Mouse (Mus musculus) embryonic facial prominence, embryonic 14.5 days (tissue): ENCODE measurements at regions not wholly inside any gene's neighbourhood (a gene's known extent, or its start where the extent isn't known, plus 50 kb on each side); places are given as distances from the start of the nearest gene placed in this dataset.

Experiments
- ATAC-seq: fragments of 200-750 bp; cut with Nextera tagmentation; 2 replicates; pipeline ENCODE4 v1.8.0; 2017; ENCODE audit warnings: low read depth, moderate number of reproducible peaks, moderate TSS enrichment
- DNase-seq: peaks from one replicate; pipeline ENCODE4 v3.0.0-alpha.2; 2015; ENCODE audit warnings: low spot score
- H3K27ac ChIP-seq: fragments of 300-500 bp; sonication (generic); replicated peaks from 2 replicates; pipeline ENCODE4 v1.5.1; 2014; ENCODE audit warnings: low read depth, mild to moderate bottlenecking, low read length, moderate library complexity
- H3K27me3 ChIP-seq: fragments of 300-500 bp; sonication (generic); replicated peaks from 2 replicates; pipeline ENCODE4 v1.6.1; 2014; ENCODE audit warnings: low read length; ENCODE audit not compliant: control insufficient read depth, insufficient read depth
- H3K36me3 ChIP-seq: fragments of 300-500 bp; sonication (generic); 2 replicates; pipeline ENCODE4 v1.6.1; 2014; ENCODE audit warnings: low read length, mixed read lengths; ENCODE audit not compliant: control insufficient read depth, insufficient read depth
- H3K4me1 ChIP-seq: fragments of 300-500 bp; sonication (generic); 2 replicates; pipeline ENCODE4 v1.6.1; 2014; ENCODE audit warnings: antibody characterized with exemption, low read length; ENCODE audit not compliant: control insufficient read depth, insufficient read depth
- H3K4me2 ChIP-seq: fragments of 300-500 bp; sonication (generic); 2 replicates; pipeline ENCODE4 v1.6.1; 2014; ENCODE audit warnings: low read depth, mild to moderate bottlenecking, low read length, moderate library complexity, mixed read lengths
- H3K4me3 ChIP-seq: fragments of 300-500 bp; sonication (generic); 2 replicates; pipeline ENCODE4 v1.5.1; 2014; ENCODE audit warnings: low read depth, mild to moderate bottlenecking, low read length
- H3K9ac ChIP-seq: fragments of 300-500 bp; sonication (generic); 2 replicates; pipeline ENCODE4 v1.6.1; 2014; ENCODE audit warnings: low read depth, mild to moderate bottlenecking, low read length, moderate library complexity, mixed read lengths
- H3K9me3 ChIP-seq: fragments of 300-500 bp; sonication (generic); 2 replicates; pipeline ENCODE4 v1.6.1; 2016; ENCODE audit warnings: low read length; ENCODE audit not compliant: control insufficient read depth
- WGBS: fragments of 180-500 bp; shearing (Covaris S2); extraction: QIAGEN DNeasy Blood & Tissue Kit; methylation state at CpG from one replicate; pipeline ENCODE4 v1.1.7; 2014; 5-methylcytosine and 5-hydroxymethylcytosine counted together

GRCm38 (mm10) chr16:52861263-52861662, 407.4 kb upstream of the Alcam start:
- no peak overlapping the region for H3K4me3 ChIP-seq
- H3K4me1 ChIP-seq: no peaks in the 10 kb centered on the region
- H3K4me2 ChIP-seq: no peak overlapping the region
- H3K27me3 ChIP-seq: no peaks in the 10 kb centered on the region
- H3K36me3 ChIP-seq: no peaks in the 10 kb centered on the region
- no peak for ATAC-seq
- H3K9ac ChIP-seq: no peak overlapping the region
- 77% methylated on average over 6 of the region's 6 CpGs for WGBS
- no peak for DNase-seq
- H3K9me3 ChIP-seq: no peaks in the 10 kb centered on the region
- H3K27ac ChIP-seq: no peak overlapping the region

DNA sequence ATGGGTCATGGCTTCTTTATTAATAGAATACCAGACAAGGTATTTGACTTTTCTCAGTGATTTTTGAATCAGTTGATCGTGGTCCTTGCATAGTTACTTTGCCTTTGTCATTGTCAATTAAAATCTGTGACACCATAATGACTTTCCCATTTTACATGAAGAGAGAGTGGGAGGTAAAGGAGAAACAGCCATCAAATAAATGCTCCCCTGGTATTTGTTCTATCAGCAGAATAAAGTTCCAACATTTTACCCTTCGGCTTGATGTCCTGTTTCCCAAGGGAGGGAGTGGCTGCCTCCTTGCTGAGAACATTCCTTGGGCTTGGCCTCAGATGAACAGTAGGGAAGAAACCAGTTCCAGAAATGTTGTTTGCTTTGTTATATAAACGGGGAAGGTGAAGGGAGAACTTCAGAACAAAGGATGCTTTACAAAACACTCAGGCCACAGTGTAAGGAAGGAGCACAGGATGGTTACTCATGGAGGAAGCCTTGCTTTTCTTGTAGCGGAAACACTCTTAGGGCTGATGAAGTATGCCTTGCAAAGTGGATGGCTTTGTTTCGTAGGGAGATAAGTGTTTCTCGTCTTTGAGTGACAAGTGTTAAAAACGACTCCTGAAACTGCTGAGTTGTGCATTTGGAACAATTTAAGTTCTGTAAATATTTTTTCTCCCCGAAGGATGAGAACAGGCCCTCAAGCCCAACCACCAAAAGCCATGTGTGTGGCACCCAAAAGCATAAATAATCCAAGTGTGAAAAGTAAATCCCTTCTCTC, 404.8 kb upstream of the Alcam start:
- Histone ChIP-seq H3K9ac (no peak overlapping the region), H3K4me1 (no peaks in the 10 kb centered on the region), H3K9me3 (no peaks in the 10 kb centered on the region), H3K27ac (no peak overlapping the region), H3K36me3 (no peaks in the 10 kb centered on the region), H3K4me3 (no peak overlapping the region), H3K4me2 (no peak overlapping the region), H3K27me3 (no peaks in the 10 kb centered on the region)
- WGBS: 40% methylated on average over 8 of the region's 8 CpGs
- ATAC-seq (no peak), DNase-seq (peak; percentile 26)

DNA sequence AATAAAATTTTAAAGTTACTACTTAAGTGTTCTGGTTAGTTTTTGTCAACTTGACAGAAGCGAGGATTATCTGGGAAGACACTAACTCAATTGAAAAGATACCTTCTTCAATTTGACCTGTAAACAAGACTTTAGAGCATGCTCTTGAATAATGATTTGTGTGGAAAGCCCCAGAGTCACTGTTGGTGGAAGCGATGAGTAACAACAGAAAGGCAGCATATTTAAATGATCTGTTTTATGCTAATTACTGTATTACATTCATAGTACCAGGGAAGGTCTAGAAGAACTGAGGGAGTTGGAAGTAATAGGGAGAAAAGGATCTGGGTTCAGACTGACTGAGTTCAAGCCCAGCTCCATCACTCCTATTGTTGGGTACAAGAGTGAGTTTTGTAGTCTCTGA, 397.3 kb upstream of the Alcam start:
- WGBS: 94% methylated on average over 2 of the region's 2 CpGs
- DNase-seq (no peak), ATAC-seq (no peak)
- H3K36me3 ChIP-seq: no peaks in the 10 kb centered on the region
- H3K9me3 ChIP-seq: no peaks in the 10 kb centered on the region
- H3K27ac ChIP-seq: no peak overlapping the region
- no peak overlapping the region for H3K4me2 ChIP-seq
- no peaks in the 10 kb centered on the region for H3K27me3 ChIP-seq
- H3K4me3 ChIP-seq: no peak overlapping the region
- no peaks in the 10 kb centered on the region for H3K4me1 ChIP-seq
- H3K9ac ChIP-seq: no peak overlapping the region

- no peaks in the 10 kb centered on the region for H3K9me3 ChIP-seq
- DNase-seq: peak; percentile 23
Measured at GRCm38 (mm10) chr16:52818976-52819375, 365.1 kb upstream of the Alcam start.

GRCm38 (mm10) chr16:52811219-52811618, 357.3 kb upstream of the Alcam start:
- Histone ChIP-seq H3K4me1 (no peaks in the 10 kb centered on the region), H3K4me2 (no peak overlapping the region), H3K27me3 (no peaks in the 10 kb centered on the region), H3K9ac (no peak overlapping the region), H3K9me3 (no peaks in the 10 kb centered on the region), H3K27ac (no peak overlapping the region), H3K36me3 (no peaks in the 10 kb centered on the region), H3K4me3 (no peak overlapping the region)
- DNase-seq: peak; percentile 22
- ATAC-seq: no peak
- WGBS: 21% methylated on average over 3 of the region's 3 CpGs

More at GRCm38 (mm10) chr16:52818976-52819375, 365.1 kb upstream of the Alcam start:
- H3K4me3 ChIP-seq: no peak overlapping the region
- WGBS: 19% methylated on average over 1 of the region's 1 CpGs
- no peak overlapping the region for H3K9ac ChIP-seq
- H3K27ac ChIP-seq: no peak overlapping the region
- ATAC-seq: no peak
- H3K27me3 ChIP-seq: no peaks in the 10 kb centered on the region
- H3K36me3 ChIP-seq: no peaks in the 10 kb centered on the region
- no peak overlapping the region for H3K4me2 ChIP-seq
- H3K4me1 ChIP-seq: 0 out of 2 replicates have a peak, but pooled peaks cover 5% of the 10 kb centered on the region

DNA sequence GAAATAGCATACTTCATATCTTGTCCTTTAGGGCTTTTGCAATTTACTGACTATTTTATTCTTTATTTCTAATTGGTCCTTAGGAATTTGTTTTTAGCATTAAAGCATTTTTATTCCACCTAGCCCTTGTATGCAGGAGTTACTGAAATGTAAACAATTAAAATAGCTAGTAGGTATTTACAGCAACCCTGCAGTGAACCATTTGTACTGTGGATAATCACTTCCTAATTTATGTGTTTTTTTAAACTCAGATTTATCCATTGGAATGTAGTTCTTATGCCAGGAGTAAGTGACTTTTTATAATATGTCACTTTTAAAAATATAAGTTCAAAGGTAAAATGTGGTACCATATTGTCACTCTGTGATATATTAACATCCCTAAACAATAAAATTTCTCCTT, 350.5 kb upstream of the Alcam start:
- H3K27me3 ChIP-seq: no peaks in the 10 kb centered on the region
- H3K4me2 ChIP-seq: no peak overlapping the region
- ATAC-seq (no peak), DNase-seq (no peak)
- H3K27ac ChIP-seq: no peak overlapping the region
- H3K9me3 ChIP-seq: no peaks in the 10 kb centered on the region
- H3K9ac ChIP-seq: no peak overlapping the region
- no peak overlapping the region for H3K4me3 ChIP-seq
- no peaks in the 10 kb centered on the region for H3K36me3 ChIP-seq
- no peaks in the 10 kb centered on the region for H3K4me1 ChIP-seq

DNA sequence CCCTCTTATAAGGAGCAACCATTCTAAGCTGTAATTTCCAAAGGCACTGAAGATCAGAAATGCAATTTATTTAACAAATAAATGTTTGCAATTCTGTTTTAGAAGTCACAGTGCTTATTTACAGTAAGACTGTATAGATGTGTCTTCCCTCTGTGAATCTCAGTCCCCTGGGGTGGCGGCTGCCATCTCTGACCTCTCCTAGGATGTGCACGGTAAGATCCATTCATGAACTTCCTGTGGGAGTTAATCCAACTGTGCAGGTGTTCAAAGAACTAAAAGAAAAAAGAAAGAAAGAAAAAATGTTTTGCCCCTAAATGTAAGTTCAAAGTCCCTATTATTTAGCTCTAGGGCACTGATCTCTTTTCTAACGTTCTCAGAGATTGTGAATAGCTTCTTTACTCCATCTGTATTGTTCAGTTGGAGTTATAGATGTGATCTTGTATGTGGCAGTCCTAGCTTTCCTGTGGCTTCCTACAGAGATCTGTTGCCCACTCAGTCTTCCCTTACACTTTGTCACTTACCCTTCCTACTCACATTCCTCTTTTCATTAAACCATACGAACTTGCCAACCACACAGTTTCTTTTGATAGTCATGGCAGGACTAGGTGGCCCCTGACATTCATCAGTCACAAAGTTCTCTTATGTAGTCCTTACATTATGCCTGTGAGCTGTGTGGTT, 346.0 kb upstream of the Alcam start:
- no peak overlapping the region for H3K9ac ChIP-seq
- ATAC-seq (no peak), DNase-seq (no peak)
- H3K27me3 ChIP-seq: no peaks in the 10 kb centered on the region
- H3K4me3 ChIP-seq: no peak overlapping the region
- H3K27ac ChIP-seq: no peak overlapping the region
- WGBS: 50% methylated on average over 4 of the region's 4 CpGs
- H3K4me1 ChIP-seq: no peaks in the 10 kb centered on the region
- no peaks in the 10 kb centered on the region for H3K9me3 ChIP-seq
- H3K4me2 ChIP-seq: no peak overlapping the region
- H3K36me3 ChIP-seq: no peaks in the 10 kb centered on the region

GRCm38 (mm10) chr16:52795184-52795583, 341.3 kb upstream of the Alcam start:
- H3K4me1 ChIP-seq: no peaks in the 10 kb centered on the region
- no peaks in the 10 kb centered on the region for H3K36me3 ChIP-seq
- ATAC-seq: no peak
- H3K4me2 ChIP-seq: no peak overlapping the region
- 93% methylated on average over 1 of the region's 1 CpGs for WGBS
- H3K4me3 ChIP-seq: no peak overlapping the region
- H3K9ac ChIP-seq: no peak overlapping the region
- no peaks in the 10 kb centered on the region for H3K9me3 ChIP-seq
- DNase-seq: no peak
- no peaks in the 10 kb centered on the region for H3K27me3 ChIP-seq
- no peak overlapping the region for H3K27ac ChIP-seq

DNA sequence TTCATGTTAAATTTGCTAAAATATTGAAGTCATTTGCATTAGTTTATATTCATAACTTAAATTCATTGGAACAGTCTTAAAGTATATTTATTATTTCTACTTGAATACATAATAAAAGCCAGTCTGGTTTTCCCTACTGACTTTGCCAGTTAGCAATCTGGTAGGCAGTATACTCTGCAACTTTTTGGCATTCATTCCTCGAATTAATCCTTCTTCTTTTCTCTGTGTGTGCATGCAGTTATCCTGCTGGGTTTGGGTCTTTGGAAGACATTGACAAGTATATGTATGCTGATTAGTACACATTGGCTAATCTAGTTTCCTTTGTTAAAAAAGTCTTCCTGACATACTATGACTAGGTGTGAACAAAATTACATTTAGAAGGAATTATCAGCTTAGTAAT, 336.1 kb upstream of the Alcam start:
- Histone ChIP-seq H3K4me3 (no peak overlapping the region), H3K27me3 (no peaks in the 10 kb centered on the region), H3K4me2 (no peak overlapping the region), H3K9ac (no peak overlapping the region), H3K4me1 (no peaks in the 10 kb centered on the region), H3K27ac (no peak overlapping the region), H3K36me3 (no peaks in the 10 kb centered on the region), H3K9me3 (no peaks in the 10 kb centered on the region)
- DNase-seq: no peak
- ATAC-seq: no peak
- WGBS: 61% methylated on average over 1 of the region's 1 CpGs
